Mouse (Mus musculus) small intestine, adult 10 weeks (tissue): ENCODE data around the gene Plekha6. TPM values are rescaled to one million over a fixed set of nuclear protein-coding genes. Genes with fewer than 3 reads are reported as not detected.

Experiments
- polyA plus RNA-seq: library from polyadenylated mRNA; stranded (reverse); fragments of 350-450 nt; fragmentation: Illumina TruSeq; extraction: RNeasy Lipid Tissue Mini Kit (QIAGEN cat#74804); gene quantifications from one replicate; pipeline ENCODE4 v1.2.3, GENCODE M21; 2014; ENCODE audit warnings: low replicate concordance

Plekha6 gene
- polyA plus RNA-seq = 21.9 TPM

DNA sequence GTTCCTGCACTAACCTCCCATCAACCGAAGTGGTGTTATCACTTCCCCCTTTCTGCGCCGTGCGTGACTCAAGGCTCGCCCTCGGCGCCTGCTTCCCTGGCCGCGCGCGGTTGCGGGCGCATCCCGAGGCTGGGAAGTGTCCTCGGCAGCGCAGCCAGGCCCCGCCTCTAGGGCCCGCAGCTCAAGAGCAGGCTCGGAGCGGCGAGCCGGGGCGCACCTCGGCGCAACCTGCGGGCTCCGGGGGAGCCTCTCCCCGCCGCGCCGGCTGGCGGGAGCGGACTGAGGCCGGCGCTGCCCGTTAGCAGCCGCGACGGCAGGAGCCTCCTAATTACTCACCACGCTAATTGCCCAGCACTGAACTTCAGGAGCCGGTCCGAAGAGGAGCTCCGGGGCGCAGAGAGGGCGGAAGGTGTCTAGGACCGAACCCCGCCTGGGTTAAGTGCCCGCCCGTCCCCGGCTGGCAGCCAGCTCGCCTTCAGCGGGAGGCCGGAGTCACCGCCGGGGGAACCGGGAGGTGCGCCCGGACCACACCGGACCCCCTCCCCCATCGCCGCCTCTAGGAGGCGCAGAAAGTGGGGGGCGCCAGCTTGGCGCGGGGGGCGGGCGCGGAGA is at the start of gene Plekha6:
Gene Plekha6 (plus strand): TSS at position 391 of the 612 bp plus-strand sequence.

DNA sequence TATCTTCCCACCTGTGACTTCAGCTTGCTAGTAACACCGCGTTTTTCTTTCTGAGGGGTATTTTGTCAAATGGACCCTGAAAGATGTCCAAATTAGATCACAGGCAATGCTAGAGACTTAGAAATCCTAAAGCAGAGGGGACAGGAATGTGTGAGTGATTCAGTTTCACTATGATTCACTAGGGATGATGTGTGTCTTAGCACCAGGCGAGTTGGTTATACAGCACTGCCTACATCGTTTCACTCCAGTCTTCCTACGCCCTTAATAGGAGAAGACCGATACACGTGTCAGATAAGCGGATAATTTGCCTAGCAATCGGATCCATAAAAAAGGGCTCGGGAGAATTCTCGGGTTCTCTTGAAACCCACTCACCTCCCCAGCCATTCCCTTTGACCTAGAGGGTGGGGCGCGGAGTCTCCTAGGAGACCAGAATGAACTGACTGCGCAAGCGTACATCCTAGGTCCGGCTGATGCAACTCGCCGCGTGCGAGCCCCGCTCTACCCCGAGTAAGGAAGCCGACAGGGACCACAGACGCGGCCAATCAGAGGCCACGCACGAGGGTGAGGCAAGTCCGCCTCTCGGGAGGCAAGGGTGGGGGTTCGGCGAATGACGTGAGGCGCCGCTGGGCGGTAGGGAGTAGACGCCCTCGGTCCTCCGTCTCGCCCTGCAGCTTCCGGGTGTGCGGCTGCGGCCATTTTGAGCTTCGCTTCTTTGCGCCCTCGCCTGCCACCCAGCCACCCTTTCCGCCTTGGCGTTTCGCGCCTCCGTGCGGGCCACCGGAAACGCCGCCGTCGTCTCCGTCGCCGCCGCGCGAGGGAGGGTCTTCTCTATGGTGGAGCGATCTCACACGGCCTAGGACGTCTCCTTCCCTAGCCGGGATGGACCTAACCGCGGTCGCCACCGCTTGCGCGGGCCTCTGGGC is 33.1 kb upstream of the Plekha6 start, which contains the start of gene Ppp1r15b:
Gene Ppp1r15b (plus strand): TSS at position 506 of the 923 bp plus-strand sequence.

DNA sequence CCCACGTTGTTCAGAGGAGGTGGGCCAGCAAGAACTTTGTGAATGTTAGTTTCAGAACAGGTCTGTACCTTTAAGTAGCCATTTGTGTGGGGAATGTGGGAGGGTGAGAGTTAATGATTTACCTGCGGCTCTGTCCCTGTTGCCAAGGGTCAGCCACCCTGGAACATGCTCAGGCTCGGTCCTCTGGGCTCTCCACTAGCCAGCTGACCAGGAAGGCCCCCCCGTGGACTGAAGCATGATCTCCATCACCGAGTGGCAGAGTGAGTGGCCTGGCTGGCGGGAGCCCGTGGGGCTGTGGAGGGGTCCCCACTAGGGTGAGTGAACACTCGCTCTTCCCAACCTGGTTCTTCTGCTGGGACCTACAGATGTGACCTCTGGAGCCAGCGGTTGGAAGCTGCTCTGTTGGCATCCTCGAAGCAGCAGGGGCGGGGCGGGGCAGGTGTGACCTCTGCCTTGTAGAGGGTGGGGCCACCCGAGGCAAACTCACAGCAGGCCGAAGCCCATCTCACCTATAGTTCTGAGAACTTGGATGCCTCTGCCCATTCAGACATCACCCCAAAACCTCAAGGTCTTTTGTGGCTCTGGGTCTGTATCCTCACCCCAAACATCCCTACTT is 145.8 kb downstream of the Plekha6 start, which contains the start of gene Golt1a:
Gene Golt1a (plus strand): TSS at position 149 of the 616 bp plus-strand sequence.

DNA sequence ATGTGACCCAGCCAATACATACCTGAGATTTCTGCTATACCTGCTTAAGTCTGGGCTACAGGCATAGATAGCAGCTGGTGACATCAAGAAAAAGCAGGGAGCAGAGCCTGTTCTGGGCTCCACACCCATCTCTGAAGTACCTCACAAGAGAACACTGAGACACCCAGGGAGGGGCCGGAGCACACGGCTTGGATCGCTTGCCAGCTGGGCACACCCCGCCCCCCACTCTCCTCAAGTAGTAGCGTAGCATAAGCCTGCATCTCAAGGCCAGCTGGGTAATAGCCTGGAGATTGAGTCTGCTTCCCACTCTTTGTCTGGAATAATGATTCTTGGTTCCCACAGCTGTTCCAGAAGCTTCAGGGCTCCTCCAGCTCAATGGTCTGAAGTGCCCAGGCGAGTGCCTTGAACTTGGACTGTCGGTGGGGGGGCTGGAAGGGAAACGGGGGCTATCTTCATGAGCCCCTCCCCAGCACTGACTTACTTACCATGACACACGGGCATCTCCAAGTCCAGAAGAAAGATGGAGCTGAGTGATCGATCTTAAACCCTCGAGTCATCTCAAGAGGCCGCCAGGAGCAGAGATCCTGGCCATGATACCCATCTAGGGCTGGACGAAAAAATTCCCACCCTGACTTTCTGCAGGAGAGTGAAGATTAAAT is 157.4 kb downstream of the Plekha6 start, which contains the start of gene Kiss1:
Gene Kiss1 (plus strand): TSS at position 609 of the 659 bp plus-strand sequence.

DNA sequence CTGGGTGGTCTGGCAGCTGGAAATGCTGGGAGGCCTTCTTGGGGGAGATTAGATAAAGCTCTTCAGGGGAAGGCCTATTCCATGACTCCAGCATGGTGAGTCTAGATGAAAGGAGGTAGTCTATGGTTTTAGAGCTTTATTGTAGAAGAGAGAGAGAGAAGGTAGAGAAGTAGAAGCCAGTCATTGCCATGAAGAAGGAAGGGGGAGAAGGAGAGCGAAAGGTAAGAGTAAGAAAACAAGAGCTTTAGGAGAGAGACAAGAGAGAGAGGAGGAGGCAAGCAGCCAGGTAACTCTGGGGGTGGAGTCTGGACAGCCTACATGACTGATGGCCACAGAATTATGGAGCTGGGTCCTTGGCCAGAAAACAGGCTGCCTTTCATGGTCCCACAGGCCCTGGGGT is 186.2 kb downstream of the Plekha6 start, which contains the start of gene Ren1:
Gene Ren1 (plus strand): TSS at position 301 of the 400 bp plus-strand sequence.

Other genes with a start within 250 kb of the Plekha6 start
- 118 TPM for gene Mdm4, start 133.6 kb upstream of the Plekha6 start, polyA plus RNA-seq
- gene Pik3c2b, start 118.5 kb upstream of the Plekha6 start, polyA plus RNA-seq = 5.8 TPM
- gene Ppp1r15b, start 33.1 kb upstream of the Plekha6 start, polyA plus RNA-seq = 159 TPM
- 16.3 TPM for gene Golt1a, start 145.6 kb downstream of the Plekha6 start, polyA plus RNA-seq
- gene Kiss1, start 157.7 kb downstream of the Plekha6 start, polyA plus RNA-seq = not detected
- not detected for gene Ren1, start 186.3 kb downstream of the Plekha6 start, polyA plus RNA-seq
- gene Etnk2, start 199.4 kb downstream of the Plekha6 start, polyA plus RNA-seq = not detected